Mouse (Mus musculus) ES-Bruce4 (cell line): ENCODE results near the gene Stpg4. TPM values are rescaled to one million over a fixed set of nuclear protein-coding genes. Genes with fewer than 3 reads are reported as not detected.

Experiments
- H3K27ac ChIP-seq: 2 replicates; pipeline ENCODE4 v1.5.1; 2012; ENCODE audit warnings: low read length, inconsistent platforms; ENCODE audit not compliant: insufficient read depth
- H3K27me3 ChIP-seq: 2 replicates; pipeline ENCODE4 v1.6.1; 2012; ENCODE audit warnings: mild to moderate bottlenecking, low read length, inconsistent platforms; ENCODE audit not compliant: control insufficient read depth, poor library complexity, insufficient read depth, severe bottlenecking
- H3K36me3 ChIP-seq: 2 replicates; pipeline ENCODE4 v1.6.1; 2012; ENCODE audit warnings: inconsistent platforms, mild to moderate bottlenecking, low read length, moderate library complexity; ENCODE audit not compliant: control insufficient read depth, poor library complexity, insufficient read depth, severe bottlenecking
- H3K4me1 ChIP-seq: one replicate; pipeline ENCODE4 v1.8.1; 2011; ENCODE audit warnings: low read length; ENCODE audit not compliant: control insufficient read depth, insufficient read depth
- H3K4me3 ChIP-seq: 2 replicates; pipeline ENCODE4 v1.5.1; 2011; ENCODE audit warnings: low read depth, mild to moderate bottlenecking, low read length
- H3K9ac ChIP-seq: 2 replicates; pipeline ENCODE4 v1.6.1; 2012; ENCODE audit warnings: low read depth, mild to moderate bottlenecking, inconsistent platforms; ENCODE audit not compliant: poor library complexity, severe bottlenecking
- H3K9me3 ChIP-seq: replicated peaks from 2 replicates; pipeline ENCODE4 v1.6.1; 2012; ENCODE audit warnings: mild to moderate bottlenecking, low read length, inconsistent platforms; ENCODE audit not compliant: control insufficient read depth, poor library complexity, insufficient read depth, severe bottlenecking
- CTCF ChIP-seq: IDR thresholded peaks from one replicate; pipeline ENCODE4 v1.8.1; 2011; ENCODE audit warnings: low read depth, low read length
- EP300 ChIP-seq: IDR thresholded peaks from 2 replicates; pipeline ENCODE4 v1.6.1; 2011; ENCODE audit warnings: low read depth, low read length; ENCODE audit not compliant: insufficient read depth
- POLR2A ChIP-seq: IDR thresholded peaks from one replicate; pipeline ENCODE4 v1.8.1; 2011; ENCODE audit warnings: low read length; ENCODE audit not compliant: insufficient read depth
- polyA plus RNA-seq: library from polyadenylated mRNA; stranded (reverse); fragments of >200 nt; gene quantifications from 2 replicates; pipeline ENCODE4 v1.2.4, GENCODE M21; 2011; ENCODE audit warnings: low read depth; ENCODE audit not compliant: missing spikeins, insufficient read depth, insufficient read length

Gene Stpg4
- not detected in 2 replicates for polyA plus RNA-seq

GRCm38 (mm10) chr17:87427511-87427910 lies at the start of gene Stpg4:
TSS of gene Stpg4 (minus strand) at chr17:87427741.
- Histone ChIP-seq H3K27ac (no peak within 1 kb of the TSS), H3K27me3 (no peaks in the 10 kb centered on the region), H3K9ac (no peak within 1 kb of the TSS), H3K36me3 (peaks cover 7% of the 10 kb centered on the region), H3K4me3 (peak within 1 kb of the TSS; percentile 1; the same call in 1 of the 2 replicates), H3K4me1 (peaks cover 1% of the 10 kb centered on the region), H3K9me3 (no peaks in the 10 kb centered on the region)
- TF ChIP-seq CTCF = peak; percentile 4
- no peak for TF ChIP-seq POLR2A
- no peak for TF ChIP-seq EP300

GRCm38 (mm10) chr17:87475356-87475755 lies 47.8 kb upstream of the Stpg4 start:
- Histone ChIP-seq H3K27me3 (no peaks in the 10 kb centered on the region), H3K27ac (no peak overlapping the region), H3K4me1 (peaks cover 2% of the 10 kb centered on the region), H3K4me3 (no peak overlapping the region), H3K36me3 (no peaks in the 10 kb centered on the region), H3K9ac (peak overlapping the region; percentile 63; the same call in 1 of the 2 replicates), H3K9me3 (no peaks in the 10 kb centered on the region)
- TF ChIP-seq POLR2A = no peak
- no peak for TF ChIP-seq CTCF

- TF ChIP-seq POLR2A (no peak), EP300 (no peak), CTCF (no peak)
- peak overlapping the region; percentile 63 for H3K9ac ChIP-seq
- peaks cover 2% of the 10 kb centered on the region for H3K4me1 ChIP-seq
- no peaks in the 10 kb centered on the region for H3K9me3 ChIP-seq
- H3K27me3 ChIP-seq = no peaks in the 10 kb centered on the region
- peak overlapping the region; percentile 55 for H3K27ac ChIP-seq
- H3K36me3 ChIP-seq = no peaks in the 10 kb centered on the region
- H3K4me3 ChIP-seq = peak overlapping the region; percentile 71
Observed at GRCm38 (mm10) chr17:87474501-87474795, 46.9 kb upstream of the Stpg4 start.

GRCm38 (mm10) chr17:87473736-87474500 lies 46.4 kb upstream of the Stpg4 start:
- H3K9ac ChIP-seq = peak overlapping the region; percentile 63
- peaks cover 4% of the 10 kb centered on the region for H3K4me1 ChIP-seq
- H3K27me3 ChIP-seq = no peaks in the 10 kb centered on the region
- H3K36me3 ChIP-seq = no peaks in the 10 kb centered on the region
- TF ChIP-seq EP300 (0 out of 2 replicates have a peak, but pooled peaks have one; percentile 35), CTCF (no peak), POLR2A (no peak)
- peak overlapping the region; percentile 55 for H3K27ac ChIP-seq
- H3K9me3 ChIP-seq = no peaks in the 10 kb centered on the region
- H3K4me3 ChIP-seq = peak overlapping the region; percentile 71

- peak overlapping the region; percentile 52; the same call in 1 of the 2 replicates for H3K27ac ChIP-seq
- TF ChIP-seq POLR2A (no peak), EP300 (no peak), CTCF (no peak)
- H3K9ac ChIP-seq = peak overlapping the region; percentile 63
- peak overlapping the region; percentile 71 for H3K4me3 ChIP-seq
- no peaks in the 10 kb centered on the region for H3K27me3 ChIP-seq
- no peaks in the 10 kb centered on the region for H3K36me3 ChIP-seq
- H3K9me3 ChIP-seq = no peaks in the 10 kb centered on the region
- H3K4me1 ChIP-seq = peaks cover 4% of the 10 kb centered on the region
Observed at GRCm38 (mm10) chr17:87473441-87473735, 45.8 kb upstream of the Stpg4 start.

- peak overlapping the region; percentile 71 for H3K4me3 ChIP-seq
- H3K27ac ChIP-seq = peak overlapping the region; percentile 52
- H3K9me3 ChIP-seq = no peaks in the 10 kb centered on the region
- H3K9ac ChIP-seq = peak overlapping the region; percentile 63
- peaks cover 4% of the 10 kb centered on the region for H3K4me1 ChIP-seq
- no peak for TF ChIP-seq POLR2A
- no peak for TF ChIP-seq CTCF
- TF ChIP-seq EP300 = no peak
- no peaks in the 10 kb centered on the region for H3K27me3 ChIP-seq
- H3K36me3 ChIP-seq = no peaks in the 10 kb centered on the region
Observed at GRCm38 (mm10) chr17:87472879-87473278, 45.3 kb upstream of the Stpg4 start.
